Mouse (Mus musculus) cortical plate, adult 2 months (tissue): ENCODE results near the gene Bicd2.

Source experiments
- CTCF ChIP-seq: fragments of 200-500 bp; IDR thresholded peaks from 2 replicates; pipeline ENCODE4 v1.5.1; 2011; ENCODE audit warnings: mild to moderate bottlenecking, control low read depth, low read length; ENCODE audit not compliant: insufficient read depth; ENCODE audit errors: extremely low read depth
- POLR2A ChIP-seq: fragments of 200-500 bp; IDR thresholded peaks from 2 replicates; pipeline ENCODE4 v1.6.1; 2011; ENCODE audit warnings: mild to moderate bottlenecking, low read length, control low read depth; ENCODE audit not compliant: insufficient read depth; ENCODE audit errors: extremely low read depth

- no peak for TF ChIP-seq CTCF
- no peak for TF ChIP-seq POLR2A
These were observed 61.2 kb downstream of the Bicd2 start for GRCm38 (mm10) chr13:49402628-49403027.
